In genomic region chr2:92870139-92870836, GRCm38 (mm10) we compare ENCODE assay signal across 16 mouse cellular contexts. TPM values are rescaled to one million over a fixed set of nuclear protein-coding genes. Genes with fewer than 3 reads are reported as not detected.
DNase-seq lines count a peak whose midpoint lies in the region; ATAC-seq lines count a peak whose summit lies in the region.
"Had no signal": no experiment of that assay in that cellular context is flagged by ENCODE, and none has a peak within 500 bp of the region (broad histone marks: within the 10 kb centered on the region; RNA-seq: fewer than 3 reads in every experiment).

No protein-coding gene starts in this region.

- peak; percentile 21 for DNase-seq in ES-CJ7 (ENCODE audit: low read depth, low spot score)
- peak; percentile 37 for DNase-seq in embryo, embryonic 9.5 days (ENCODE audit: extremely low spot score)
- peak; percentile 46 for DNase-seq in hindbrain, embryonic 11.5 days (ENCODE audit: low spot score)
- no peak for DNase-seq in frontal cortex, postnatal 25 days (ENCODE audit: low spot score in 2 of 2)
- no peak for DNase-seq in right cerebral cortex, postnatal 36 days (ENCODE audit: low spot score in 2 of 2)
- no peak for DNase-seq in urinary bladder, postnatal 25 days (ENCODE audit: low spot score)
- no peak for DNase-seq in gastrocnemius, postnatal 4 days (ENCODE audit: low spot score in 2 of 2)
- DNase-seq: cerebellum, adult 9-10 months; liver; lung, adult 2 months had no signal

- H3K4me2 ChIP-seq in hindbrain, embryonic 11.5 days (replicated peaks; ENCODE audit: low read depth, low read length) = no peak overlapping the region
- peak overlapping the region; percentile 9; the same call in 1 of the 2 replicates for H3K4me2 ChIP-seq in midbrain, embryonic 12.5 days (replicated peaks)
- H3K4me2 ChIP-seq: kidney, embryonic 15.5 days had no signal

- H3K27ac ChIP-seq in hindbrain, embryonic 11.5 days (ENCODE audit: low read depth, low read length) = no peak overlapping the region
- H3K27ac ChIP-seq in midbrain, embryonic 12.5 days (replicated peaks) = peak overlapping the region; percentile 84
- H3K27ac ChIP-seq: kidney, embryonic 15.5 days; layer of hippocampus, adult 2 months; macrophage had no signal

- no peaks in the 10 kb centered on the region for H3K27me3 ChIP-seq in hindbrain, embryonic 11.5 days (ENCODE audit: control insufficient read depth, insufficient read depth, low read length)
- H3K27me3 ChIP-seq in midbrain, embryonic 12.5 days = peaks cover 4% of the 10 kb centered on the region; the same call in 1 of the 2 replicates
- H3K27me3 ChIP-seq: kidney, embryonic 15.5 days had no signal

- H3K9me3 ChIP-seq in hindbrain, embryonic 11.5 days (ENCODE audit: control insufficient read depth, low read length) = no peaks in the 10 kb centered on the region
- no peaks in the 10 kb centered on the region for H3K9me3 ChIP-seq in midbrain, embryonic 12.5 days
- H3K9me3 ChIP-seq: kidney, embryonic 15.5 days had no signal

- H3K36me3 ChIP-seq in hindbrain, embryonic 11.5 days (ENCODE audit: control insufficient read depth, insufficient read depth, low read length) = no peaks in the 10 kb centered on the region
- H3K36me3 ChIP-seq in midbrain, embryonic 12.5 days = no peaks in the 10 kb centered on the region
- H3K36me3 ChIP-seq: kidney, embryonic 15.5 days had no signal

- no peaks in the 10 kb centered on the region for H3K4me1 ChIP-seq in hindbrain, embryonic 11.5 days (replicated peaks; ENCODE audit: control insufficient read depth, insufficient read depth, low read length)
- H3K4me1 ChIP-seq in midbrain, embryonic 12.5 days = peaks cover 22% of the 10 kb centered on the region

- ATAC-seq in hindbrain, embryonic 11.5 days (ENCODE audit: low FRiP score) = no peak
- peak; percentile 65 for ATAC-seq in midbrain, embryonic 12.5 days (ENCODE audit: low FRiP score, low read depth)
- ATAC-seq: inflammation-experienced regulatory T-cells, adult 6 months had no signal

- H3K4me3 ChIP-seq in hindbrain, embryonic 11.5 days (ENCODE audit: low read depth, low read length) = no peak overlapping the region
- no peak overlapping the region for H3K4me3 ChIP-seq in midbrain, embryonic 12.5 days
- H3K4me3 ChIP-seq: kidney, embryonic 15.5 days; layer of hippocampus, adult 2 months had no signal

- no peak overlapping the region for H3K9ac ChIP-seq in hindbrain, embryonic 11.5 days (ENCODE audit: low read depth, low read length)
- H3K9ac ChIP-seq in midbrain, embryonic 12.5 days (replicated peaks) = no peak overlapping the region
- H3K9ac ChIP-seq: kidney, embryonic 15.5 days had no signal

- 13% methylated on average over 10 of the region's 10 CpGs for WGBS in hindbrain, embryonic 11.5 days
- WGBS in midbrain, embryonic 12.5 days = 10% methylated on average over 10 of the region's 10 CpGs

RNA-seq across cellular contexts. Expression of gene Syt13, which starts 44.6 kb away (rescaled TPM):
- 15.4 and 25.0 TPM in 2 replicates for polyA plus RNA-seq in hindbrain, embryonic 11.5 days (2014; fragmentation: Nextera tagmentation; extraction: Ambion mirVana)
- polyA plus RNA-seq in midbrain, embryonic 12.5 days (2016; fragmentation: Nextera tagmentation; extraction: Ambion mirVana) = 32.5 and 33.3 TPM in 2 replicates
- total RNA-seq in gastrocnemius, postnatal 4 days (2021) = 1 to 10 TPM; 3.5 to 4.1 TPM
- total RNA-seq: MEL had no signal
- polyA plus RNA-seq: inflammation-experienced regulatory T-cells, adult 6 months had no signal

Comparison
In these comparisons a context has a peak if more than half of its experiments do, and no peak if none do; other contexts are left out.
1. DNase-seq: peak in ES-CJ7 (single experiment), embryo, embryonic 9.5 days (single experiment) and hindbrain, embryonic 11.5 days (single experiment); none in frontal cortex, postnatal 25 days (0 of 2), right cerebral cortex, postnatal 36 days (0 of 2), urinary bladder, postnatal 25 days (single experiment) and gastrocnemius, postnatal 4 days (0 of 2).